Mouse (Mus musculus) E14TG2a.4 (cell line): ENCODE results near the gene Mast4.

Experiments
- CTCF ChIP-seq: conservative IDR thresholded peaks from 2 replicates; pipeline ENCODE4 v1.5.1; 2014; ENCODE audit warnings: low read length
- NANOG ChIP-seq: IDR thresholded peaks from 2 replicates; pipeline ENCODE4 v1.6.1; 2014; ENCODE audit warnings: borderline replicate concordance, low read length, mixed read lengths
- POU5F1 ChIP-seq: IDR thresholded peaks from 2 replicates; pipeline ENCODE4 v1.6.1; 2014; ENCODE audit warnings: low read length, borderline replicate concordance

GRCm38 (mm10) chr13:103302077-103302476, 32.2 kb downstream of the Mast4 start:
- TF ChIP-seq CTCF (no peak), POU5F1 (no peak), NANOG (no peak)
